Mouse (Mus musculus) ES-E14 (cell line): ENCODE data around the gene Itch.

Experiments
- MAFK ChIP-seq: IDR thresholded peaks from 2 replicates; pipeline ENCODE4 v1.6.1; 2014; ENCODE audit warnings: mild to moderate bottlenecking, low read depth, low read length, inconsistent platforms; ENCODE audit not compliant: insufficient read depth
- ZC3H11A ChIP-seq: IDR thresholded peaks from 2 replicates; pipeline ENCODE4 v1.6.1; 2012; ENCODE audit warnings: low read depth, mild to moderate bottlenecking, inconsistent platforms, low read length, borderline replicate concordance

DNA sequence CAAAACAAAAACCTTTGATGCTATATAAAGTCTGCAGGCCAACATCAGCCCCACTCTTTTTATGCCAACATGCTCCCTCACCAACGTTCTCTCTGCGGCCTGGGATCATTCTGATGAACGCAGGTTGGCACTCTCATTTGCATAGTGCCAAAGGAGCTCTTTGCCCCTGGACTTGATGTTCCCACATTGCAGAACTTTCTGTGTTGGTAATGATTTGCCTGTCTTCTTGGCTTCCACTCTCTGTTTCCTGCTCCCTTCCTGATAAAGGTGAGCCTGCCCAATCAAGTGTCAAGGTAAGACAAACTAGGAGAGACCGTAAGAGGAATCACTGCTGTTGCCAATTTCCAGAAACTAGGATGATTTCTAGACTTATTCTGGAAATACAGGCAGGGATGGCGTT, 48.8 kb upstream of the Itch start:
- no peak for TF ChIP-seq MAFK
- no peak for TF ChIP-seq ZC3H11A
